Mouse (Mus musculus) liver, embryonic 14.5 days (tissue): ENCODE data around the gene Cacna1g. TPM values are rescaled to one million over a fixed set of nuclear protein-coding genes. Genes with fewer than 3 reads are reported as not detected.

Experiments used
- ATAC-seq: fragments of 200-750 bp; cut with Nextera tagmentation; 2 replicates; pipeline ENCODE4 v1.8.0; 2017; ENCODE audit warnings: moderate number of reproducible peaks, mild to moderate bottlenecking, moderate library complexity; ENCODE audit not compliant: insufficient read depth
- DNase-seq, 3 experiments: peaks; one replicate each; pipeline ENCODE4 v3.0.0-alpha.2; 2012 to 2013; ENCODE audit warnings: low read depth in 3 of 3, low spot score in 3 of 3
- H3K27ac ChIP-seq: fragments of 300-500 bp; sonication (generic); 2 replicates; pipeline ENCODE4 v1.5.1; 2014; ENCODE audit warnings: moderate library complexity, mild to moderate bottlenecking, control low read depth, inconsistent platforms
- H3K27me3 ChIP-seq: fragments of 300-500 bp; sonication (generic); 2 replicates; pipeline ENCODE4 v1.6.1; 2014; ENCODE audit warnings: mild to moderate bottlenecking, low read length, moderate library complexity; ENCODE audit not compliant: control insufficient read depth, insufficient read depth
- H3K36me3 ChIP-seq: fragments of 300-500 bp; sonication (generic); replicated peaks from 2 replicates; pipeline ENCODE4 v1.6.1; 2014; ENCODE audit warnings: low read depth; ENCODE audit not compliant: control insufficient read depth, insufficient read depth
- H3K4me1 ChIP-seq, 2 experiments: fragments of 200-500 bp in 1 of 2; fragments of 300-500 bp in 1 of 2; sonication (generic) in 1 of 2; replicated peaks; 2 replicates each; pipeline ENCODE4 v1.6.1; 2012 to 2014; ENCODE audit warnings: antibody characterized with exemption in 1 of 2, inconsistent platforms in 1 of 2, low read length in 1 of 2; ENCODE audit not compliant: control insufficient read depth in 2 of 2, insufficient read depth in 2 of 2
- H3K4me2 ChIP-seq: fragments of 300-500 bp; sonication (generic); 2 replicates; pipeline ENCODE4 v1.6.1; 2014; ENCODE audit warnings: low read depth, mild to moderate bottlenecking, control low read depth, moderate library complexity
- H3K4me3 ChIP-seq, 2 experiments: fragments of 200-500 bp in 1 of 2; fragments of 300-500 bp in 1 of 2; sonication (generic) in 1 of 2; 2 replicates each; pipeline ENCODE4 v1.5.1; 2012 to 2014; ENCODE audit warnings: low read depth in 2 of 2, low read length in 2 of 2, mild to moderate bottlenecking in 2 of 2, control low read depth in 1 of 2, inconsistent platforms in 1 of 2, moderate library complexity in 1 of 2; ENCODE audit not compliant: insufficient read depth in 1 of 2
- H3K9ac ChIP-seq: fragments of 300-500 bp; sonication (generic); replicated peaks from 2 replicates; pipeline ENCODE4 v1.6.1; 2014; ENCODE audit warnings: mild to moderate bottlenecking, control low read depth, moderate library complexity
- H3K9me3 ChIP-seq: fragments of 300-500 bp; sonication (generic); 2 replicates; pipeline ENCODE4 v1.6.1; 2016; ENCODE audit warnings: low read length, mixed read lengths; ENCODE audit not compliant: control insufficient read depth
- CTCF ChIP-seq: IDR thresholded peaks from 2 replicates; pipeline ENCODE4 v1.5.1; 2016; ENCODE audit warnings: antibody characterized with exemption, low read depth, control low read depth
- EP300 ChIP-seq: IDR thresholded peaks from 2 replicates; pipeline ENCODE4 v1.6.1; 2016; ENCODE audit warnings: antibody characterized with exemption, low read depth
- WGBS: fragments of 180-500 bp; shearing (Covaris S2); extraction: QIAGEN DNeasy Blood & Tissue Kit; methylation state at CpG from one replicate; pipeline ENCODE4 v1.1.7; 2014; ENCODE audit not compliant: insufficient replicate concordance; 5-methylcytosine and 5-hydroxymethylcytosine counted together
- polyA plus RNA-seq, 2 experiments: library from polyadenylated mRNA; depleted of rRNA in 1 of 2; stranded (reverse) in 1 of 2; unstranded in 1 of 2; fragments of >200 nt; fragmentation: Nextera tagmentation in 1 of 2; extraction: Ambion mirVana in 1 of 2; gene quantifications; 2 replicates each; pipeline versions ENCODE4 v1.2.1 to v1.2.3; 2012 to 2014

The Cacna1g gene
- polyA plus RNA-seq, 2 experiments, result 0.89 to 7.3 TPM

GRCm38 (mm10) chr11:94457001-94457400 is 17.0 kb downstream of the Cacna1g start:
- TF ChIP-seq EP300, result no peak
- no peak for TF ChIP-seq CTCF
- WGBS, result 76% methylated on average over 15 of the region's 15 CpGs
- no peaks in the 10 kb centered on the region for H3K27me3 ChIP-seq

GRCm38 (mm10) chr11:94456347-94456746 is 17.7 kb downstream of the Cacna1g start:
- Histone ChIP-seq H3K9ac (peak overlapping the region; percentile 43), H3K4me1 (peaks cover 12 to 27% of the 10 kb centered on the region in 2 experiments), H3K27ac (peak overlapping the region; percentile 61), H3K4me2 (peak overlapping the region; percentile 52), H3K36me3 (no peaks in the 10 kb centered on the region), H3K4me3 (peak overlapping the region; percentile 43 to 55), H3K27me3 (no peaks in the 10 kb centered on the region), H3K9me3 (no peaks in the 10 kb centered on the region)
- WGBS, result 33% methylated on average over 3 of the region's 3 CpGs
- peak; percentile 62 to 73 (median 65) for DNase-seq
- no peak for TF ChIP-seq CTCF
- peak; percentile 87 for TF ChIP-seq EP300
- ATAC-seq, result peak; percentile 96

More at GRCm38 (mm10) chr11:94457001-94457400, 17.0 kb downstream of the Cacna1g start:
- Histone ChIP-seq H3K9me3 (no peaks in the 10 kb centered on the region), H3K4me3 (no peak overlapping the region), H3K4me1 (peaks cover 12 to 27% of the 10 kb centered on the region in 2 experiments), H3K4me2 (peak overlapping the region; percentile 52), H3K36me3 (no peaks in the 10 kb centered on the region), H3K9ac (peak overlapping the region; percentile 43; the same call in 1 of the 2 replicates), H3K27ac (peak overlapping the region; percentile 61)
- no peak for ATAC-seq
- DNase-seq, result no peak

GRCm38 (mm10) chr11:94455161-94455820 is 18.7 kb downstream of the Cacna1g start:
- Histone ChIP-seq H3K9me3 (no peaks in the 10 kb centered on the region), H3K4me2 (peak overlapping the region; percentile 52), H3K9ac (peak overlapping the region; percentile 43), H3K27me3 (no peaks in the 10 kb centered on the region), H3K4me1 (peaks cover 12 to 27% of the 10 kb centered on the region in 2 experiments), H3K36me3 (no peaks in the 10 kb centered on the region), H3K27ac (peak overlapping the region; percentile 61), H3K4me3 (peak overlapping the region; percentile 43 to 56)
- TF ChIP-seq EP300 (no peak), CTCF (no peak)
- peak in 1 of 3 experiments; percentile 11 for DNase-seq
- 43% methylated on average over 10 of the region's 10 CpGs for WGBS
- peak; percentile 42 for ATAC-seq

- TF ChIP-seq CTCF (no peak), EP300 (no peak)
- DNase-seq, result no peak
- Histone ChIP-seq H3K27ac (no peak overlapping the region), H3K9ac (no peak overlapping the region), H3K4me1 (peaks cover 12 to 27% of the 10 kb centered on the region in 2 experiments), H3K9me3 (no peaks in the 10 kb centered on the region), H3K36me3 (no peaks in the 10 kb centered on the region), H3K27me3 (no peaks in the 10 kb centered on the region), H3K4me2 (peak overlapping the region; percentile 52), H3K4me3 (peak overlapping the region in 1 of 2 experiments; percentile 43; a peak in 2 of 4 replicates)
- WGBS, result 57% methylated on average over 5 of the region's 5 CpGs
- ATAC-seq, result no peak
These were observed 19.2 kb downstream of the Cacna1g start for GRCm38 (mm10) chr11:94454756-94455155.

- H3K27ac ChIP-seq, result no peak overlapping the region
- no peak for TF ChIP-seq CTCF
- no peak for TF ChIP-seq EP300
- no peaks in the 10 kb centered on the region for H3K36me3 ChIP-seq
- H3K4me3 ChIP-seq, result no peak overlapping the region
- H3K9ac ChIP-seq, result no peak overlapping the region
- H3K27me3 ChIP-seq, result no peaks in the 10 kb centered on the region
- H3K4me2 ChIP-seq, result no peak overlapping the region
- no peaks in the 10 kb centered on the region for H3K9me3 ChIP-seq
- WGBS, result 53% methylated on average over 12 of the region's 12 CpGs
- H3K4me1 ChIP-seq, result peaks cover 6 to 17% of the 10 kb centered on the region in 2 experiments; a peak in 3 of 4 replicates
- ATAC-seq (no peak), DNase-seq (no peak)
These were observed 22.8 kb downstream of the Cacna1g start for GRCm38 (mm10) chr11:94451091-94451773.
